Mouse (Mus musculus) midbrain, embryonic 16.5 days (tissue): ENCODE data around the gene Pigu. TPM values are rescaled to one million over a fixed set of nuclear protein-coding genes. Genes with fewer than 3 reads are reported as not detected.

ENCODE experiments used
- ATAC-seq: fragments of 200-750 bp; cut with Nextera tagmentation; 2 replicates; pipeline ENCODE4 v1.8.0; 2017; ENCODE audit warnings: moderate TSS enrichment
- H3K27ac ChIP-seq: fragments of 300-500 bp; sonication (generic); 2 replicates; pipeline ENCODE4 v1.5.1; 2014; ENCODE audit warnings: mild to moderate bottlenecking, low read length, mixed read lengths
- H3K27me3 ChIP-seq: fragments of 300-500 bp; sonication (generic); 2 replicates; pipeline ENCODE4 v1.6.1; 2014; ENCODE audit warnings: low read depth, low read length, mixed read lengths; ENCODE audit not compliant: control insufficient read depth, insufficient read depth
- H3K36me3 ChIP-seq: fragments of 300-500 bp; sonication (generic); 2 replicates; pipeline ENCODE4 v1.6.1; 2014; ENCODE audit warnings: mild to moderate bottlenecking, low read length, moderate library complexity, mixed read lengths; ENCODE audit not compliant: control insufficient read depth, insufficient read depth
- H3K4me1 ChIP-seq: fragments of 300-500 bp; sonication (generic); 2 replicates; pipeline ENCODE4 v1.6.1; 2014; ENCODE audit warnings: mild to moderate bottlenecking, low read length, mixed read lengths; ENCODE audit not compliant: control insufficient read depth, insufficient read depth
- H3K4me2 ChIP-seq: fragments of 300-500 bp; sonication (generic); 2 replicates; pipeline ENCODE4 v1.6.1; 2014; ENCODE audit warnings: mild to moderate bottlenecking, low read length, mixed read lengths
- H3K4me3 ChIP-seq: fragments of 300-500 bp; sonication (generic); 2 replicates; pipeline ENCODE4 v1.5.1; 2014; ENCODE audit warnings: low read depth, mild to moderate bottlenecking, low read length, moderate library complexity, mixed read lengths
- H3K9ac ChIP-seq: fragments of 300-500 bp; sonication (generic); 2 replicates; pipeline ENCODE4 v1.6.1; 2014; ENCODE audit warnings: low read depth, low read length, mixed read lengths
- H3K9me3 ChIP-seq: fragments of 300-500 bp; sonication (generic); replicated peaks from 2 replicates; pipeline ENCODE4 v1.6.1; 2014; ENCODE audit warnings: mild to moderate bottlenecking, low read length, mixed read lengths; ENCODE audit not compliant: control insufficient read depth, poor library complexity, severe bottlenecking
- WGBS: fragments of 180-500 bp; shearing (Covaris S2); extraction: QIAGEN DNeasy Blood & Tissue Kit; methylation state at CpG from one replicate; pipeline ENCODE4 v1.1.7; 2014; 5-methylcytosine and 5-hydroxymethylcytosine counted together
- polyA plus RNA-seq: library from polyadenylated mRNA; unstranded; fragments of >200 nt; fragmentation: Nextera tagmentation; extraction: Ambion mirVana; gene quantifications from 2 replicates; pipeline ENCODE4 v1.2.1, GENCODE M21; 2015

Pigu gene
- polyA plus RNA-seq, 1 experiment from 2014 or later: 65.0 TPM

GRCm38 (mm10) chr2:155336254-155336653 is 21.0 kb downstream of the Pigu start:
- ATAC-seq: no peak
- 95% methylated on average over 3 of the region's 3 CpGs for WGBS
- H3K9me3 ChIP-seq: no peaks in the 10 kb centered on the region

GRCm38 (mm10) chr2:155335231-155335630 is 22.0 kb downstream of the Pigu start:
- Histone ChIP-seq H3K4me3 (no peak overlapping the region), H3K4me2 (no peak overlapping the region), H3K27me3 (no peaks in the 10 kb centered on the region), H3K36me3 (peaks cover 20% of the 10 kb centered on the region), H3K9ac (no peak overlapping the region), H3K9me3 (no peaks in the 10 kb centered on the region), H3K4me1 (no peaks in the 10 kb centered on the region), H3K27ac (no peak overlapping the region)
- no peak for ATAC-seq
- WGBS: 89% methylated on average over 1 of the region's 1 CpGs

More at GRCm38 (mm10) chr2:155336254-155336653, 21.0 kb downstream of the Pigu start:
- H3K4me3 ChIP-seq: no peak overlapping the region
- peaks cover 18% of the 10 kb centered on the region for H3K36me3 ChIP-seq
- no peak overlapping the region for H3K27ac ChIP-seq
- H3K4me2 ChIP-seq: no peak overlapping the region
- H3K4me1 ChIP-seq: no peaks in the 10 kb centered on the region
- H3K27me3 ChIP-seq: no peaks in the 10 kb centered on the region
- H3K9ac ChIP-seq: no peak overlapping the region

GRCm38 (mm10) chr2:155333421-155333820 is 23.8 kb downstream of the Pigu start:
- no peak for ATAC-seq
- Histone ChIP-seq H3K27me3 (no peaks in the 10 kb centered on the region), H3K4me2 (no peak overlapping the region), H3K9ac (no peak overlapping the region), H3K9me3 (no peaks in the 10 kb centered on the region), H3K27ac (no peak overlapping the region), H3K36me3 (peaks cover 20% of the 10 kb centered on the region), H3K4me3 (no peak overlapping the region), H3K4me1 (no peaks in the 10 kb centered on the region)
- WGBS: 75% methylated on average over 1 of the region's 1 CpGs

- WGBS: 92% methylated on average over 4 of the region's 4 CpGs
- Histone ChIP-seq H3K4me2 (no peak overlapping the region), H3K9me3 (no peaks in the 10 kb centered on the region), H3K9ac (no peak overlapping the region), H3K27ac (no peak overlapping the region), H3K27me3 (no peaks in the 10 kb centered on the region), H3K4me3 (no peak overlapping the region), H3K4me1 (no peaks in the 10 kb centered on the region), H3K36me3 (peaks cover 27% of the 10 kb centered on the region)
- no peak for ATAC-seq
Observed at GRCm38 (mm10) chr2:155331351-155331750, 25.9 kb downstream of the Pigu start.

GRCm38 (mm10) chr2:155330811-155331210 is 26.4 kb downstream of the Pigu start:
- Histone ChIP-seq H3K4me3 (no peak overlapping the region), H3K27ac (no peak overlapping the region), H3K27me3 (no peaks in the 10 kb centered on the region), H3K9ac (no peak overlapping the region), H3K36me3 (peaks cover 28% of the 10 kb centered on the region), H3K4me1 (no peaks in the 10 kb centered on the region), H3K4me2 (no peak overlapping the region), H3K9me3 (no peaks in the 10 kb centered on the region)
- WGBS: 94% methylated on average over 4 of the region's 4 CpGs
- no peak for ATAC-seq

DNA sequence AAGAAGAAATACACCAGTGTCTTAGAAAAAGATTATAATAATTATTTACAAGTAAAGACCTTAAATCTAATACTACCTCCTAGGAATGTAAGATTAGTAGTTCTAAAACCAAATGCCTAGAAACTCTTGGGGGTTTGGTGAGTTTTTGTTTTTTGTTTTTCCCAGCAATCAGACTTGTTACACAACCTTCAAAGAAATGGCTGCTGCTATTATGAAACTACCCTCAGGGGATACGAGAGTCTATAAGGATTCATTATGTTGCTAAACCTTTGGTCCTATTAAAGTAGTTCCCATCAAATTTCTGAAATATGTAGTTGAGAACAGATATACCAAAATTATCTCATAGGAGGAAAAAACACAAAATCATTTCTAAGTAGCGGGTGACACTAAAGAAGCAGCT is 27.5 kb downstream of the Pigu start:
- Histone ChIP-seq H3K9ac (no peak overlapping the region), H3K4me1 (no peaks in the 10 kb centered on the region), H3K4me2 (no peak overlapping the region), H3K36me3 (peaks cover 22% of the 10 kb centered on the region), H3K27me3 (no peaks in the 10 kb centered on the region), H3K9me3 (no peaks in the 10 kb centered on the region), H3K27ac (no peak overlapping the region), H3K4me3 (no peak overlapping the region)
- no peak for ATAC-seq
- WGBS: 93% methylated on average over 2 of the region's 2 CpGs

- H3K9me3 ChIP-seq: no peaks in the 10 kb centered on the region
- no peak for ATAC-seq
- no peaks in the 10 kb centered on the region for H3K27me3 ChIP-seq
- peaks cover 20% of the 10 kb centered on the region for H3K36me3 ChIP-seq
- H3K4me2 ChIP-seq: no peak overlapping the region
- no peak overlapping the region for H3K9ac ChIP-seq
- H3K27ac ChIP-seq: no peak overlapping the region
- H3K4me3 ChIP-seq: no peak overlapping the region
- H3K4me1 ChIP-seq: no peaks in the 10 kb centered on the region
Observed at GRCm38 (mm10) chr2:155328906-155329305, 28.3 kb downstream of the Pigu start.

- Histone ChIP-seq H3K9me3 (no peaks in the 10 kb centered on the region), H3K4me2 (no peak overlapping the region), H3K27me3 (no peaks in the 10 kb centered on the region), H3K27ac (no peak overlapping the region), H3K36me3 (peaks cover 15% of the 10 kb centered on the region), H3K4me3 (no peak overlapping the region), H3K9ac (no peak overlapping the region), H3K4me1 (no peaks in the 10 kb centered on the region)
- 91% methylated on average over 5 of the region's 5 CpGs for WGBS
- no peak for ATAC-seq
Observed at GRCm38 (mm10) chr2:155327906-155328305, 29.3 kb downstream of the Pigu start.

DNA sequence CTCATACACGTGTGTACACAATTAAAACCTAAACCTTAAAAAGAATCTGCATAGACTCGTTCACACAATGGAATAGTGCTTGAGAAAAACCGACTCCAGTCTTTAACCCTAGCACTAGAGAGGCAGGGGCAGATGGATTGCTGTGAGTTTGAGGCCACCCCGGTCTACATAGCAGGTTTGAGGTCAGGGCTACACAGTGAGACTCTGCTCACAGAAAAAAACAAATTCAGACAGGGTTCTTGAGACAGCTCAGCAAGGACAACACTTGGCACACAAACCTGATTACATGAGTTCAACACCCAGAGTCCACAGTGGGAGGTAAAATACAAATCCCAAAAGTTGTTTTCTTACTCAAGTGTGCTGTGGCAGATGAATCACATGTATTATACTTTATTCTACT is 31.2 kb downstream of the Pigu start:
- Histone ChIP-seq H3K9me3 (no peaks in the 10 kb centered on the region), H3K27me3 (no peaks in the 10 kb centered on the region), H3K27ac (no peak overlapping the region), H3K4me1 (no peaks in the 10 kb centered on the region), H3K4me3 (no peak overlapping the region), H3K36me3 (peaks cover 14% of the 10 kb centered on the region), H3K9ac (no peak overlapping the region), H3K4me2 (no peak overlapping the region)
- WGBS: 90% methylated on average over 4 of the region's 4 CpGs
- no peak for ATAC-seq

GRCm38 (mm10) chr2:155320596-155320995 is 36.6 kb downstream of the Pigu start:
- Histone ChIP-seq H3K27me3 (no peaks in the 10 kb centered on the region), H3K4me1 (no peaks in the 10 kb centered on the region), H3K27ac (no peak overlapping the region), H3K4me3 (no peak overlapping the region), H3K4me2 (no peak overlapping the region), H3K36me3 (0 out of 2 replicates have a peak, but pooled peaks cover 9% of the 10 kb centered on the region), H3K9ac (no peak overlapping the region), H3K9me3 (no peaks in the 10 kb centered on the region)
- ATAC-seq: no peak
- WGBS: 79% methylated on average over 5 of the region's 5 CpGs
